Mouse (Mus musculus) right cerebral cortex, postnatal 4 days (tissue): ENCODE data around the gene Acsf2.

Experiments
- DNase-seq: peaks from one replicate; pipeline ENCODE4 v3.0.0-alpha.2; 2022

Acsf2 gene

GRCm38 (mm10) chr11:94597319-94597718 is 4.4 kb downstream of the Acsf2 start:
- DNase-seq, result peak; percentile 22

DNA sequence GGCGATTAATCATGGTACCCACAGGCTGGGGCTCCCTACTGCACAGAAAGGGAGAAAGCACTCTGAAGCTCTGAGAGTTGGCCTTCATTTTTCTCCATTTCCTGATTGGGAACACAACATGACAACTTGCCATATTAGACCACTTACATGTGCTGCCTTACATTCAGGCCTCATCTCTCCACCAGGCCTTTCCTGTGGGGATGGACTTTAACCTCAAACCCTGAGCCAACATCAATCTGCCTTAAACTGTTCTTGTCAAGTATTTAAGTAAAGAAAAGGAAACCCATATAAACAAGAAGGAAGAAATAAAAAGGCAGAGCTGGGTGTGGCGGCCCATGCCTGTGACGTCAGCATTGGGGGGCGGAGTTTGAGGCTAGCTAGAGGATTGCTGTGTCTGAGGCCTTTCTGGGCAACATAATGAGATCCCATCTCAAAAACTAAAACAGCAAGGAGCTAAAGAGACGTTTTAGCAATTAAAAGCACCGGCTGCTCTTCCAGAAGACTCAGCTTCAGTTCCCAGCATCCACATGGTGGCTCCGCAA is 5.3 kb downstream of the Acsf2 start:
- no peak for DNase-seq

- DNase-seq, result no peak
These were observed 14.2 kb downstream of the Acsf2 start for GRCm38 (mm10) chr11:94587511-94587910.

- DNase-seq, result no peak
These were observed 16.6 kb downstream of the Acsf2 start for GRCm38 (mm10) chr11:94585091-94585490.

- DNase-seq, result no peak
These were observed 21.4 kb downstream of the Acsf2 start for GRCm38 (mm10) chr11:94580111-94580740.

DNA sequence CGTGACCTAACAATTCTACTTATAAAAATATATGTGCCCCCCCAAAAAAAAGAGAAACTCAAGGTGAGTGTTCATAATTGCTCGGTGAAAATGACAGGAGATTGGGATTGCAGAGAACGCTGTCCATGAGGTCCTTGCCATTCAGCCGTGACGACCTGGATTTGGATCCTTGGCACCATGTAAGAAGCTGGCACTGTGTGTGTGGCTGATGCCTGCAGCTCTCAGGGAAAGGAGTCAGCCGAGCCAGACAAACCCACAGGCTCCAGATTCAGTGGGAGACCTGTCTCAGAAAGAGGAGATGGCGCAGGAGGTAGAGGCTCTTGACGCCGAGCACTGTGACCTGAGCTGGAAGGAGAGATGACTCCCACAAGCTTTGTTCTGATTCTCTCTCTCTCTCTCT is 25.3 kb downstream of the Acsf2 start:
- no peak for DNase-seq

DNA sequence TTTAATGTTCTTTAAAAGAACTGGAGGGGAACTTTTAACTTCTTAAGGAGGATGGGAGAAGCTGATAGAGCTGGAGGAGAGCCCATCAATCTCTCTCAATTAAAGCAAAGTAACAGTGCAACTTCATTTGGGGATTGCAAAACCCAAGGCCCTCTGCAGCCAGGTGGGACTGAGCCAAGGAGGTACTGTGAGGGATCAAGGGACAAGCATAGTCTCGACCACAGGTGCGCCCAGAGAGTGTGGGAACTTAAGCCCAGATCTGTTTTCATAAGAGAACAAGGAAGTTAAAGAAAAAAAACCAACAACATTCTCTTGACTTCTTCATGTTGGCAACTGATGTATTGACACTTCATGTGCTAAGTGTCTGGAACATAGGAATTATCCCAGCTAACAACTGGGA is 26.6 kb downstream of the Acsf2 start:
- DNase-seq, result no peak

- no peak for DNase-seq
These were observed 27.1 kb downstream of the Acsf2 start for GRCm38 (mm10) chr11:94574560-94574959.

- DNase-seq, result no peak
These were observed 29.8 kb downstream of the Acsf2 start for GRCm38 (mm10) chr11:94571850-94572249.

DNA sequence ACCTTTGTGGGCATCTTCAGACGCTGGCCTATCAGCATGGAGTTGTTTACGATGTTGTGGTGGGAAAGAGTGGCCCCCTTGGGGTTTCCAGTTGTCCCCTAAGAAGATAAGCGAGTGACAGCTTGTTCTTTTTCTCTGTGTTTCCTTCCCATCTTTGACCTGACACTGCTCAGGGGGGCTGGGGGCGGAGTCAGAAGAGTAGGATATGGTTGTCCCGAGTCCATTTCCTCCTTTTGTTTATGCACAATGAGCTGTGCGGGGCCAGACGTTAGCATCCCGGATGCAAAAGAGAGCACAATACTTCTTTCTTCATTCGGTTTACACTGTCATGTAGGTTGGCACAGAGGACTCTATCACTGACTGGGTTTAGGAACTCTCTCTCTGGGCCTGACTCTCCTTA is 31.1 kb downstream of the Acsf2 start:
- DNase-seq, result no peak

DNA sequence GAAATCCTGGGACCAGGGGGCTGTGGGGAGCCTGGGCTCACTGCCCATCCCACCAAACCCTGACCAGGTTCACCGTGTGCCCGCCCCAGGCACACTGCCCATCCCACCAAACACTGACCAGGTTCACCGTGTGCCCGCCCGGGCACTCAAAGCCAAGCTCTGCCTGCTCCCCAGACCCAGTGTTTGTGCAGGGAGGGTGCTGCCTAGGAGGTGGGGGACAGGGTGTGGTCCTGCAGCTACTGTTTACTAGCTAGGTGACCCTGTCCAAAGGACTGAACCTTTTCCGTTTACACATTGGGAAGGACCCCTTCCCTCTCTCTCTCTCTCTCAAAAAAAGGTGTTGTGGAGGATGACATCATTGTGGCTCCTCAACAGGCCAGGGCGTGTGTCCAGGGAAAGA is 34.3 kb downstream of the Acsf2 start:
- no peak for DNase-seq

GRCm38 (mm10) chr11:94566534-94566933 is 35.1 kb downstream of the Acsf2 start:
- no peak for DNase-seq

DNA sequence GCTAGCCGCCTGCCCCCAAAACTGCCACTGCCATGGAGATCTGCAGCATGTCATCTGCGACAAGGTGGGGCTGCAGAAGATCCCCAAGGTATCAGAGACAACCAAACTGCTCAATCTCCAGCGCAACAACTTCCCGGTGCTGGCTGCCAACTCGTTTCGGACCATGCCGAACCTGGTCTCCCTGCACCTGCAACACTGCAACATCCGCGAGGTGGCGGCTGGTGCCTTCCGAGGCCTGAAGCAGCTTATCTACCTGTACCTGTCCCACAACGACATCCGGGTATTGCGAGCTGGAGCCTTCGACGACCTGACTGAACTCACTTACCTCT is 36.6 kb downstream of the Acsf2 start:
- no peak for DNase-seq

DNA sequence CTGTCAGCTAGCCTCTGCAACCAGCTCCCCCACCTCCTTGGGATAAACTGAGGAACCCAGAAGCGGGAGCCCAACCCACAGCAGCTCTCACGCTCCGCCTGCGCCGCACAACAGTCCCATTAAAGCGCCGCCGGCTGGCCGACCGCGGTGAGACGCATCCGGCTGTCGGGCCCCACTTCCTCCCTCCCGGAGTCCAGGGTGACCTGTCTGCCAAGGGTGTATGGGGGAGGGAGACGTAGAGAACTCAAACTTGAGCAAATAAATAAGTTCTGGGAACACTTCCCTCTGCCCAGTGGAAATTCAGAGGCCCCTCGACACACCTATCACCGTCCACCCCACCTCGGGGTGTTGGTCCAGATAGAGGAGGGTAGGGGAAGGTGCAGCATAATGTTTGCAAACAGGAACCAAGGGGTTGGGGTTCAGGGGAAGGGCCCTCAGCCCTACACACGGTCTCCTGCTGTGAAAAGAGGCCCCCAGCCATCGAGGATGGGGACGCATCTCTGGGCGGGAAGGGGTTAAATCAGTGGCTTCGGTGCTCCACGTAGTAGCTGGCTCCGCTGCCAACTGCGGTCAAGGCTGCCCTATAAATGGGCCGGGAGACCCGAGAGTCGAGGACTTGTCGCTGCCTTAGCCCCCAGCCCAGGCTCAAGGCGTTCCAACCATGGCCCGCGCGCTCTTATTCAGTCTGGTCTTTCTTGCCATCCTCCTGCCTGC is 37.1 kb downstream of the Acsf2 start, which contains the start of gene Chad:
Chad (plus strand) TSS at position 611 of the 714 bp plus-strand sequence.
- peak; percentile 38 for DNase-seq

- no peak for DNase-seq
These were observed 37.9 kb downstream of the Acsf2 start for GRCm38 (mm10) chr11:94563821-94564220.

DNA sequence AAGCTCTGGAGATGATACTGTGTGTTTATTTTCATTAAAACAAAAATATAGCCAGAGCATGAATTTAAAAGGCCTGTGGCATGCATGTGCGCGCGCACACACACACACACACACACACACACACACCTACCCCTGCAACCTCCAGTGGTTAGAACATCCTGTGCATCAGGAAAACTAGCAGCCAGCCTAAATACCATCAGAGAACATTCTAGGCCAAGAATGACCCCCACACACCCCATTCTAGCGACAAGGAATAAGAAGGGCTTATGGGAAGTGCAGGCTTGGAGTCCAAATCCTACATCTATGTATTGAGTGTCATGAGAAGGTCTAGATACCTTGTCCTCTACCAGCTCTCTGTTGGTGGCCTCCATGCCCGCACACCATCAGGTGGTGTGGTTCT is 38.3 kb downstream of the Acsf2 start:
- DNase-seq, result no peak

DNA sequence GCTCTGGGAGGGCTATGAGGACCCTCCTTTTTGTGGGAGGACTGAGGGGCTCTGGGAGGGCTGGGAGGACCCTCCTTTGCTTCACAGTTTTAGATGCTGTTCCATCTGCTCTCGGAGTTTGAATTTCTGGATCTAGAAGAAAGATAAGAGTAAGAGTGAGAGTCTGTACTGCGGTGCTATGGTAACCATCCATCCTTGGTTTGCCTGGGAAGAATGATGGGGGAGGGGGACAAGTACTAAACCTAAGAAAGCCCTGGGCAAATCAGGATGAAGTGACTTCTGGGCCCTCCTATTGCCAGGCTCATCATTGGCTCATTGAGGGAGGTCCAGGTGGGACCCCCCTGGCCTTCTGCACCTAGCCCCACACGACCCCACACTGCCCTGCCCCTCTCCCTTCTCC is 43.4 kb downstream of the Acsf2 start:
- no peak for DNase-seq

- no peak for DNase-seq
These were observed 51.3 kb downstream of the Acsf2 start for GRCm38 (mm10) chr11:94550442-94550744.

- no peak for DNase-seq
These were observed 51.8 kb downstream of the Acsf2 start for GRCm38 (mm10) chr11:94549691-94550441.

DNA sequence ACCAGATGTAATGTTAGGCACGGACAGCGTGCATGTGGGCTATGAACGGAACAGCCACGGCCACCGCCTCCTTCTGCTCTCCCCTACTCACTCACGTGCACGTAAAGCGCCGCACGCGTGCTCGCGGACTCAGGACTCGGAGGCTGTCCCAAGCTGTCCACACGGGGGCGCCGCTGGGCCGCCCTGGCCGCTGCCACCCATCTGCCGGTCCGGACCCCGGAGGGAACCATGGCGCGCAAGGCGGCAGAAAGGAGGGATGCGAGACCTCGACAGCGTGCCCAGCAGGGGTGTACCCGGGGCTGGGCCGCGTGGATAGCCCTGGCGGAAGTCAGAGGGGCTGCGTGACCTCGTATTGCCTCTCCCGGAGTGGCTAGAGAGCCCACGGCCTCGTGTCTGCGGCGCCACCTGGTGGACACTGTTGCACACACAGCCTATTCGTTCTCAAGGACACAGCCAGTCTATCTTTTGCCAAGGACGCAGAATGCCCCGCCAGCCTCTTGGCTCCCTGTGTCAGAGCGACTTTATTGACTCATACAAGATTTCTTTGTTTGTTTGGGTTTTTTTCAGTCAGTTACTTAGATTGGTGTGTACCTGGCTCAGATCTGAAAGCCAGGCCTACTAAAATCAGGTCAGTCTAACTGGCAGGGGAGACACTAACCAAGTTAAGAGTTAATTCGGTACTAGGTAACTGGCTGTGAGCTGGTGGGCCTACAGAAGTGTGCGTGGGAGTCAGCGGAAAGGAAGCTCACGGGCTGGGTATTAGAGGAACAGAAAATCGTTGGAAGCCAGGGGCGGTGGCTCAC is 52.6 kb downstream of the Acsf2 start, which contains the start of gene Rsad1:
Rsad1 (minus strand) TSS at position 368 of the 803 bp plus-strand sequence.
- peak; percentile 98 for DNase-seq

GRCm38 (mm10) chr11:94548041-94548784 is 53.5 kb downstream of the Acsf2 start:
- peak; percentile 66 for DNase-seq

DNA sequence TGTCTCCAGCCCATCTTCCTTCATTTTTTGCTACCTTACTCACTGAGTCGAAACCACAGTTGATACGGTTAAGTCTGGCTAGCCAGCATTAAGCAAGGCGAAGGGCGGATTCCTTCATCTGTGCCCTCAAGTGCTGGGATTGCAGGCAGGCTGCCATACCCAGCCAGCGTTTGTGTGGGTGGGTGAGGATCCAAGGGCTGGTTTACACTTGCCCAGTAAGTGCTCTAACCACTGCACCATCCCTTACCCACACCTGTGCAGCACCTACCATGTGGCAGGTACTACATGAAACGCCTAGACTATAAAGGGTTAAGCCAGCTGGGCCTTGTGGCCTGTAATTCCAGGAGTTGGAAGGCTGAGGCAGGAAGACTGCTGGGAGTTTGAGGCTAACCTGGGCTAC is 54.4 kb downstream of the Acsf2 start:
- no peak for DNase-seq
